Mouse (Mus musculus) adrenal gland, adult 8-10 months (tissue): ENCODE results near the gene Acot1. TPM values are rescaled to one million over a fixed set of nuclear protein-coding genes. Genes with fewer than 3 reads are reported as not detected.

Experiments
- DNase-seq: peaks from one replicate; pipeline ENCODE4 v3.0.0; 2022
- total RNA-seq, 4 experiments: library from RNA; stranded (reverse); gene quantifications; 2 replicates each; pipeline ENCODE4 v1.2.4; 2022

The Acot1 gene
- 10 to 100 TPM in 3 of 4 experiments, 1 to 10 TPM in 1; 4.8 to 15.3 (median 12.3) TPM for total RNA-seq

DNA sequence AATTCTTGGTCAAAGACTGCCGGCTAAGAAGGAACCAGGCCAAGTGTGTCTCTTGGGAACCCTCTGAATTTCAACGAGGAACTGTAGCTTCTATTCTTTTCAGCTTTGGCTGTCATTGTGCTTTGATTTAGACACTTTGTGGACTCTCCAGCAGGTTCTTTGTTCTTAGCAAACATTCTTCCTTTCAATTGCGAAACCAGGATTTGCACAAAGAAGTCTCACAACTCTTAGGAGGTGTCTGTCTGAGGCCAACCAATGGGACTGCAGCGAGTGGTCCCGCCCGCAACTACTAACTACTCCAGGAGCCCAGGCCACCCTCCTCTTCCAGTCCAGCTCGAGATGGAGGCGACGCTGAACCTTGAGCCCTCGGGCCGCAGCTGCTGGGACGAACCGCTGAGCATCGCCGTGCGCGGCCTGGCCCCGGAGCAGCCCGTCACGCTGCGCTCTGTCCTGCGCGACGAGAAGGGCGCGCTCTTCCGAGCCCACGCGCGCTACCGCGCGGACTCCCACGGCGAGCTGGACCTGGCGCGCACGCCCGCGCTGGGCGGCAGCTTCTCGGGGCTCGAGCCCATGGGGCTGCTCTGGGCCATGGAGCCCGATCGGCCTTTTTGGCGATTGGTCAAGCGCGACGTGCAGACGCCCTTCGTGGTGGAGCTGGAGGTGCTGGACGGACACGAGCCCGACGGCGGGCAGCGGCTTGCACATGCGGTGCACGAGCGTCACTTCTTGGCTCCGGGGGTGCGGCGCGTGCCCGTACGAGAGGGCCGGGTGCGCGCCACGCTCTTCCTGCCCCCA is at the start of gene Acot1:
Gene Acot1 (plus strand): TSS at position 320 of the 795 bp plus-strand sequence.
- peak; percentile 30 for DNase-seq

DNA sequence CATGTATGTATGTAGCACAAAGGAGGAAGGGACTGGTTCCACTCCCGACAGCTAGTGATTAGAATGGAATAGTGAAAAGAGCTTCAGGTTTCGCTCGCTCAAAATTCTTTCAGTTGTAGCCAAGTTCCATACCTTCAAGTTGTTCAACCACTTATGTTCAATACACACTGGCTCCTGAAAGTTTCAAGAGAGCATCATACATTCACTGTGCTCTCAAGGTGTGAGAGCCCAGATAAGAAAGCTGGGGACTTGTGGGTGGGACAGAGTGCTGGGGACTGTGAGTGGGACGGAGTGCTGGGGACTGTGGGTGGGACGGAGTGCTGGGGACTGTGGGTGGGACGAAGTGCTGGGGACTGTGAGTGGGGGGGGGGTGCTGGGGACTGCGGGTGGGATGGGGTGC is 44.1 kb upstream of the Acot1 start:
- DNase-seq, result no peak

DNA sequence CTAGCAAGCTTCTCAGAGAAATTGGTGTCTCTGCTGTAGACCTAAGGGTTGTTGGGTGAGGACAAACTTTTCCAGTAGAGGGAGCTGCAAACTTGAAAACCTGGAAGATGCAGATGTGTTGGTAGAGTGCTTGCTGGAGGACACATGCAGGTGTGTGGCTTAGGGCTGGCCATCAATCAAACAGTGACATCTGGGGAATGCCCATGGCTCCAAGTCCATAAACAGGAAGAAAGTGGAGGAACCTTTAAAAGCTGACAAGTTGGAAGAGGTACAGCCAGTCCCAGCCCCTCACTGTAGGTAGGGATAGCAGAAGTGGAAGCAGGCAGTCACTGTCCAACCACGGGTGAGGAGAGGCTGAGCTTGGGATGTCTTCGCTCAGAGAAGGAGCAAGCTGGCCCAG is 37.2 kb upstream of the Acot1 start:
- no peak for DNase-seq

DNA sequence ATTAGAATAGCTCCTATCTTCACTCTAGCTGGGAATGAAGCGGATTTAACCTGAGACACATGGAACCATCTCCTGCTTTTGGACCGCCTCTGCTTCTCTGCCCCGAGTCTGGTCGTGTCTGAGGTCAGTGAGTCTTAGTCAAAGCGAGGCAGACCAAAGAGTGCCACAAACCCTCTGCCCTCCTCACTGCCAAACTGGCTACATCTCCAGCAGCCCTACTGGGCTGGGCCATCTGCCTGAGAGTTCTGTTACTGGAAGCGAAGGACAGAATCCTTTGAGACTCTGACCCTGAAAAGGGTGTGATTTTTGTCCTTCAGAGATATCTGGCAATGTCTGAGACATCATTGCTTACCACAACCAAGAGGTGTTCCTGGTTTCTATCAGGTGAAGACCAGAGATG is 30.4 kb upstream of the Acot1 start:
- DNase-seq, result no peak

DNA sequence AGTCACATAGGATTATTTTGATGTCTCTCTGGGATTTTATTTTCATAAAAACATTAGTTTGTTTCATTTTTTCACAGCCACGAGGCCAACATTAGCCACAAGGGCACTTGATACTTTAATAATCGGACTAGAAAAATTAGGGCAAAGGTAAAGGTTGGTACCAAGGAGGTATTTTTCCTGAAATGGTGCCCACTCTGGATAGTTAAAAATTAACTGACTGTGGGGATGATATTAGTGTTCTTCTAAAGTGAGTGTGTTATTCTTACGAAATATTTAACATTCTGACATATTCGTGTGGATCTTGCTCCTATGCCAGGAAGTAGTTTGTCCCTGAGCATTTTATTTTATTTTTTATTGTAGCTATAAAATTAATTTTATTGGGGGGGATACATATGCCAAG is 27.7 kb upstream of the Acot1 start:
- DNase-seq, result no peak

DNA sequence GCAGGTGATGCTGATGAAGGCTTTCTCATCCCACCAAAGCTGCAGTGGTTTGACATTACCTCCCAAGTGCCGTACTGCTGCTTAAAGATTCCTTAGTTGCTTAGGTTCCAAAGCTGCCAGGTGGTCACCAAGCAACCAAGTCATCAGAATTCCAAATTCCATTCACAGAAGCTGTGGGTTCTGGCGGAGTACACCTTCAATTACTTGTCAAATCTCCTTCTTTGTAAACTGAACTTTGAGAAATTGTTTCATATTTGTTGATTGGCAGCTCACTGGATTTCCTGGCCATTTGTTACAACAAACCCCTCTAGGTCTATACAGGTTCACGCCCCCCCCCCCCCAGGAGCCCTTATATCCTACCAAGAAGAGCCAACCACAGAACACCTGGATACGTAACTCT is 24.5 kb upstream of the Acot1 start, which contains the start of gene Heatr4:
Gene Heatr4 (minus strand): TSS at position 101 of the 400 bp plus-strand sequence.
- DNase-seq, result no peak

DNA sequence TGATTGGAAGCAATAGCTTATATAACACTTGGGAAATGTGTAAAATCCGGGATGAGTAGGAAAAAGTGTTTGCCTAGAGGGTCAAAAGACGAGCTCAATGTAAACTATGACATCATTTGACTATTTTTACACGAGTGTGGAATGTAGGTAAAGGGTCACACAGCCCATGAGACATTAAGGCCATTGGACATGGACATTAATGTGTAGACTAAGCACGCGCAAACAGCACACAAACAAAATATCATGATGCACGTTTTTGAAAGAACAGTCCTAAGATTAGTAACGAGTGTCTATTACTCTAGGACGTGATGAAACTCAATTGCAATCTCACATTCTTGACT is 22.1 kb upstream of the Acot1 start:
- DNase-seq, result no peak

DNA sequence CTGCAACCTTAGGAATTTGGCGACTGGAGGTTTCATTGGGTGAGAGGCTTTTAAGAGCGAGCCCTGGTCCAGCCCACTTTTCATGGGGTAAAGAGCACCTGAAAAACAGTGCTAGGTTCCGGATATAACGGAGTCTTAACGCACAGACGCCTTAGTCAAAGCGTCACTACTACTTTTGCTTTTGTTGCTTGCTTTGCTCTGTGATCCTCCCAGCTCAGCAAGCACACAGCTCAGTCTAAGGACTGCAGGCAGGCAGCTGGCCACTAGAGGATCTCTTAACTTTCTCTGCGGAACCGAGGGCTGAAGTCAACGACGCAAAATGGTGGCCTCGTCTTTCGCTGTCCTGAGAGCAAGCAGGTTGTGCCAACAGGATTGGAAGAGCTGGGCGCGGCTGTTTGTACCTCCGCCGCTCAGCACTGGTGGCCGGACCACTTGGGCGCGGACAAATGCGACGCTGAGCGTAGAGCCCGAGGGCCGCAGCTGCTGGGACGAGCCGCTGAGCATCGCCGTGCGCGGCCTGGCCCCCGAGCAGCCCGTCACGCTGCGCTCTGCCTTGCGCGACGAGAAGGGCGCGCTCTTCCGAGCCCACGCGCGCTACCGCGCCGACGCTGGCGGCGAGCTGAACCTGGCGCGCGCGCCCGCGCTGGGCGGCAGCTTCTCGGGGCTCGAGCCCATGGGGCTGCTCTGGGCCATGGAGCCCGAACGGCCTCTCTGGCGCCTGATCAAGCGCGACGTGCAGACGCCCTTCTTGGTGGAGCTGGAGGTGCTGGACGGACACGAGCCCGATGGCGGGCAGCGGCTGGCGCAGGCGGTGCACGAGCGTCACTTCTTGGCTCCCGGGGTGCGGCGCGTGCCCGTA is 21.5 kb upstream of the Acot1 start, which contains the start of gene Acot2:
Gene Acot2 (plus strand): TSS at position 279 of the 859 bp plus-strand sequence.
- peak; percentile 71 for DNase-seq

DNA sequence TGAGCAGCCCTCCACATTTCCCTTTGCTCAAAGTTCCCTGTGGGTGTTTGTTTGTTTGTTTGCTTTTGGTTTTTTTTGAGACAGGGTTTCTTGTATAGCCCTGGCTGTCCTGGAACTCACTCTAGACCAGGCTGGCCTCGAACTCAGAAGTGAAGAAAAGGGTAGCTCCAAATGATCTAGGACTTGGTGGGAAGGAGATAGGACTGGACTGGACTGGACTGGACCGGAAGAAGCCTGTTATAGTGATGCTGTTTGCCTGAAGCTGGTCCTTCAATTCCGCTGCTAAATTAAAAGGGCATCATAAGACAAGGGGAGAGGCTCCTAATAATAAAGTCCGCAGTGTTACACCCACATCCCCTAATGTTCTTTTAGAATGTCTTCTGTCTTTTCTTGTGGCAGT is 20.8 kb upstream of the Acot1 start:
- DNase-seq, result no peak

DNA sequence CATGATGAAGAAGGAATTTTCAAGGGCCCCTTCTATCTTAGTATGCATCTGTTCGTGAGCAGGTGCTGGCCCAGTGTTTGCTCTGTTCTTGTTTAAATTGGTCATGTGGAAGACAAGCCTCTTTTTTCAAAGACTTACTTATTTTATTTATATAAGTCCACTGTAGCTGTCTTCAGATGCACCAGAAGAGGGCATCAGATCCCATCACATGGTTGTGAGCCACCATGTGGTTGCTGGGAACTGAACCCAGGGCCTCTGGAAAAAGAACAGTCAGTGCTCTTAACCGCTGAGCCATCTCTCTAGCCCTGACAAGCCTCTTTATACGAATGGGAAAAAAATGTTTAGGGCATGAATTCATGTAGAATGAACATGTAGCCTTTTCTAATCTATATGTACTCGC is 19.9 kb upstream of the Acot1 start:
- no peak for DNase-seq

DNA sequence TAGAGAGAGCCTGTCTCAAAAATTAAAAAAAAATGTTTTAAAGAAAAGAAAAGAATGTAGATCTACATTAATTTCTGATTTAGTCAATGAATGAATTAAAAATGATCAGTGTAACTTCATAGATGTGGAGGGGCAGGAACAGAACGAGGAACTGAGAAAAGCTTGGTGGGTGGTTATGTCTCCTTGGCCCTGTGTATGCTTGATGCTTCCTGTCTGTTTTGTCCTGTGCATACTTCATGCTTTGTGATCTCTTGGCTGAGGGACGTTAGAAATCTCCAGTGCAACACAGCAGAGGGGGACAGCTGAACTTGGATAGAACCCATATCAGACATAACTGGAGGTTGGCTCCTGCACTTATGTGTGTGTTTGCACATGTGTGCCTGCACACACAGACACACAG is 12.1 kb upstream of the Acot1 start:
- DNase-seq, result no peak

DNA sequence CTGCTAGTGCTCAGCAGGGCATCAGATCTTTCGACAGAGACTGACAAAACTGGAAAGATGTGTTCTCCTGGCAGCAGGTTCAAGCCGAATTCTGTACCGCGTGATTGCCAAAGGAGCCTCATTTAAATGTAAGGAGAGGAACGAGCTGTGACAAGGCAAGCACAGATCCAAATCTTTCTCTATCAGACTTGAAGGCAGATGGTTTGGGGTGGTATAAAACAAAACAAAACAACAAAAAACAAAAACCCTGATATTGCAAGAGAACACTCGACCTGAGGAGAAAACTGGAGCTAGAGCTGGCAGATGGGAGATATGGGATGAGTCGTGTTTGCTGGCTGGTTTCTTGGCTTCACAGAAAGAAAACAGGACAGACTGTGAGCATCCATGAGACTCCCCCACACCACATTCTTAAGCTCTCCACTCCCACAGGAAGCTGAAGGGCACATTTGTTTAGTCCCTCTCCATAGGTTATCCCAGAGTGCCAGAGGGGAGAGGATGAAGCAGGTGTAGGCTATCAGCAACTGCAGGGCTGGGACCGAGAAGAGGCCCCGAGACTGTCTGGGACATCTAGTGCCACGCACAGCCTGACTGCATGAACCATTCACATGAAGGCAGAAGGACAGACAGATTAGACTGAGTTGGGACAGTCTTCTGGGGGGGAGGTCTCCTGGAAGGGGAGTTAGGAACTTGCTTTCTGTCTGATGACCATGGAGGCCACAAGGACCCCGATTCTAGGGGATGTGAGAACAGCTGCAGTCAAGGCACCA is 10.8 kb upstream of the Acot1 start:
- DNase-seq, result no peak

DNA sequence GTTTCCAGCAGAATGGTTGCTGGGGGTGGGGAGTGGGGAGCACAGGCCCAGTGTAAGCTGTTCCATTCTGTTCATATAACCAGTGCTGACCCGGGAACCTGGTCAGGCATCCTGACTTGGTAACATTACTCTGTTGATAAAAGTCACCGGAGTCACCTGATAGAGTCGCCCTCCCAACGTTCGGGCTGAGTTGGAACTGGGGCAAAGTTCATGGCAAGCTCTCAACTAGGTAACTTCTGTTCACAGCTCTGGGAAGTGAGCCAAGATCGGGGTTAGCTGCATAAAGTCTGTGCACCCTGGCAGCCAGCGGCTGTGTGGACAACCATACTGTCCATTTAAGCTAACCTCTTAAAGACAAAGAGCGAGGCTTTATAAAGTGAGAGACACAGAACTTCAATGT is 10.1 kb upstream of the Acot1 start:
- DNase-seq, result peak; percentile 39

DNA sequence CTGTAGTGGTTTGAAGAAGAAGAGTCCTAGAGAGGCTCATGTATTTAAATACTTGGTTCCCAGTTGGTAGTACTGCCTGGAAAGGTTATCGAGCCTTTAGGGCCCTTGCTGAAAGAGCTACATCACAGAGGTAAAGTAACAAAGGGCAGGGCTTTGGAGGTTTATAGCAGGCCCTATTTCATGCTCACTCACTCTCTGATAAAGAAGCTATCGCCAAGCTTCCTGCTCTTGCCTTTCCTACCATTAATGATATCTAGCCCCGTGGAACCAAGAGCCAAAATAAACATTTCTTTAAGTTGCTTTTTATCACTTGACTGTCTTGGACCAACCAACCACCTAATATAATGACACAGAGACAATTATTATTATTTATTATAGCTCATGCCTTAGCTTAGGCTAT is 8.9 kb upstream of the Acot1 start:
- no peak for DNase-seq

DNA sequence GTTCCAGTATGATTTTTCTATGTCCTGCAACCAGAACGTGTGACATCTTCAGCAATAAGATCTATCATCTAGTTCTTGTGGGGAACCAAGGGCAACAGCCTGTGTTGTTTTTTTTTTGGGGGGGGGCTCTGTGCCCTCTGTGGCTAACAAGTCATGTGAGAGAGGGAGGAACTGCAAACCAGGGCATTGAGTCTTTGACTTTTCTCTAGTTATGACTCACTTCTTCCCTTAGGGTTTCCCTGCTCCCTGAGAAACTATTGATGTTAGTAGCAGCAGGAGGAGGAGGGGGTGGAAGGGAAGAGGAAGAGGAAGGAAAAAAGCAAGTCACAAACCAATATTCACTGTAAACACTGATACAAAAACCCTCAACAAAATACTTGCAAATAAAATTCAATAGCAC is 5.4 kb upstream of the Acot1 start:
- no peak for DNase-seq

DNA sequence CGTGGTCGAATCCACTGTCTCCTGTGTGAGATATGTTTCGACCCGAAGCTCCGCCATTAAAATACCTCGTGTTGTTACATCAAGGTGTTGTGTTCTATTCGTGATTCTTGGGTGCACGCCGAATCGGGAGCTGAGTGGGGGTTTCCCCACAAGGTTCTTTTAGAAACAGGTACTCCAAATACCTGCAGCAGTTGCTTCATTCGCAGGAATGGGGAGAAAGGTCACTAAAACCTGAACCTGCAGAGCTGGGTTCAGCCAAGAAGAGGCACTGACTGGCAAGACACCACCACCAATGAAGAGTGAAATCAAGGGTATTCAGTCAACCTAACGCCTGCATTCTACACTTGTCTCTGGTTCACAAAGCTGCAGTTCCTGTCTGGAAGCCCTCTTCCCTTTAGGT is 1.0 kb upstream of the Acot1 start:
- no peak for DNase-seq

DNA sequence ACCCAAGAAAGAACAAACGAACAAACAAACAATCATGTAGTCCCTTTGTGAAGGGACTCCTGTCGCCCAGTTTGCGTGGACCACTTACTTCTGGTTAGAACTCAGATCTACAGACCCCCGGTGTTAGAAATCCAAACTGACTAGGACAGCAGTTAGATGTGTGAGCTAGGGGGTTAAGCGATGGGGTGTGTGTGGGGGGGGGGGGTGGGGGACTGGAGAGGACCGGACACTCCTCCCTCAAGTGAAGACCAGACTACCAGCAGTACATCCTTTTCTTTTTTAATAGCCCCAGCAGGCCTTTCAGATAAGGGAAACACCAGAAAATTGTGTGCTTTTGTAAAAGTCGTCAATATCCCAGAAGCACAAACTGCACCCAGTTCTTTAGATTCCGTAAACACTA is 561 bp upstream of the Acot1 start:
- no peak for DNase-seq

DNA sequence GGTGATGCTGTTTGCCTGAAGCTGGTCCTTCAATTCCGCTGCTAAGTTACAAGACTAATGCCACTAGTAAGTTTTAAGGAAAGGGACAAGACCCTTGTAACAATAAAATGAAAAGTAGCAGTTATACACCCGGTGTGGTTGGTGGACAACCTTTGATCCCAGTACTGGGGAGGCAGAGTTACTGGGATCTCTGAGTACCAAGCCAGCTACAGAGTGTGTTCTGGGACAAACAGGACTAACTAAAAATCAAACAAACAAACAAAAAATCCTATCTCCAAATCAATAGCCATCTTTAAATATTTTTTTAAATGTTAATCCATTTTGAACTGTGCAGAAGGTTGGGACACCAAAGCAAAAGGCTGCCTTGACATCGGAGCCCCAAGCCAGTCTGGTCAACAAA is 911 bp downstream of the Acot1 start:
- no peak for DNase-seq

DNA sequence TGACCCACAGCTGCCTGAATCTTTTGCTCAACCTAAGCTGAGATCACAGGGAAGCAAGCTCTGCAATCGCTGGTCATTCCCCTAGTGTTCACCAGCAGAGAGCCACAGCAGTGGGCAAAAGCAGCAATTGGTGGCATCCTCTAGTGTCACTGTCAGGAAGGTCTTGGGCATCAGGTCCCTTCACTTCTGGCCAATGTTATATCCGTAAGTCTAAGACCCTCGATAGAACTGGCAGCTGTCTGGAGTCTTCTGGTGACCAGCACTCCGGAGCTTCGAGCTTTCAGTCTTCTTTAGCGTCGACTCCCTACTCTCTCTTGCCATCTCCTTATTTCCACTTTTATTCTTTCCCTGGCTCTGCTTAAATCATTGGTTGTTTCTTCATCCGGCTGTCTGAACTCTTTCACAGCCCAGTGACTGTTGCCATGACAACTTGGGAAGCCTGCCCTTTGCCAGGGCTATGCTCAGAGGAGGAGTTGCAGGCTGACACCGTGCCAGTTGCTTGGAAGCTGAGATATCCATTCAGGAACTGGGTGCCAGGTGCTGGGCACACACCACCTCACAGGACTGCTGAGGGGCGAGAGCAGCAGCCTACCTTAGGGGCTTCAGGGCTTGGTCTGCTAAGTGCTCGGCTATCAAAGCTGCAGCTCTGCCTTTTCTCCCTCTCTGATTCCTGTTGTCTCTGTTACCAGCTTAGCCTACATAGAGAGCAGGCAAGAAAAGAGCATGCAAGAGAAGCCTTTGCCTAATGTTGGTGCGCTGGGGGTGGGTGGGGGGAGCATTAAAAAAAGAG is 2.2 kb downstream of the Acot1 start:
- peak; percentile 78 for DNase-seq

DNA sequence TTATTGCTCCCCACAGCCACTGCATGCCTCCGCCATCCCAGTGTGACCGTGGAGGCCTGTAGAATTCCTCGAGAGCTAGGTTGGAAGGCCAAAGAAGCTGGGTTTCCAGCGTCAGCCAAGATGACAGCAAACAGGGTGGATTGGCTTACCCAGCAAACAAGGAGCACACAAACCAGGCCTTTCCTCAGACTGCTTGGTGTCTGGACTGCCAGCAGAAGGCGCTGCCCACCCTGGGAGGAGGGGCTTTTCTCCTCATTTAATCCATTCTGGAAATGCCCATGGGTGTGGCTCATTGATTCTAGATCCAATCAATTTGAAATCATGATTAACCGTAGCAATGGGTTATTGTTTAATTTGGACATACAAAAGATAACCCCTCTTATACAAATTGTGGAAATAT is 3.8 kb downstream of the Acot1 start:
- no peak for DNase-seq

DNA sequence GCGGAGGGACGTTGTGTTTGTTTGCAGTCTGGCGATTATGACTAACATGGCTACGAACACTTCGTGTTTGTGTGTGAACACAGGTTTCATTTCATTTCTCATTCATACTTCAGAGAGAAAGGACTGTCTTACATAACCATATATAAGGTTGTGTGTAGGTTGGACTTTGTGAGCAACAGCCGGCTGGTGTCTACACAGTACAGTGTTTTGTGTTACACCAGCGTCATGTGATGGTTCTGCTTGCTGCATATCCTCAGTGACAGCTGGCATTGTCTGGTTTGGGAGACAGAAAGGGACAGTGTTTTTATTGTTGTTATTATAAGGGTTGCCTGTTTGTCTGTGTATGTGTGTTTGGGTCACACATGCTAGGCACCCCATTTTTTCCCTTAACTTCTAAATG is 4.4 kb downstream of the Acot1 start:
- no peak for DNase-seq

DNA sequence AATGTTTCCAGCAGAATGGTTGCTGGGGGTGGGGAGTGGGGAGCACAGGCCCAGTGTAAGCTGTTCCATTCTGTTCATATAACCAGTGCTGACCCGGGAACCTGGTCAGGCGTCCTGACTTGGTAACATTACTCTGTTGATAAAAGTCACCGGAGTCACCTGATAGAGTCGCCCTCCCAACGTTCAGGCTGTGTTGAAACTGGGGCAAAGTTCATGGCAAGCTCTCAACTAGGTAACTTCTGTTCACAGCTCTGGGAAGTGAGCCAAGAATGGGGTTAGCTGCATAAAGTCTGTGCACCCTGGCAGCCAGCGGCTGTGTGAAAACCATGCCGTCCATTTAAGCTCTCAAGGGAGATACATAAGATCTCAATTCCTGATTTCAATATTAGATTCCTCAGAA is 11.2 kb downstream of the Acot1 start:
- peak; percentile 61 for DNase-seq
